Mouse (Mus musculus): Measurements from ENCODE around the gene Satb1. TPM values are rescaled to one million over a fixed set of nuclear protein-coding genes. Genes with fewer than 3 reads are reported as not detected.
A peak's percentile ranks its signal among the peaks of the same experiment; 100 is the strongest.

The Satb1 gene
- total RNA-seq, 4 experiments from 2014 or later: 108 to 134 (median 114) TPM

- DNase-seq (ENCODE audit: low spot score in 2 of 2): no peak
Observed at GRCm38 (mm10) chr17:51826461-51826860, 6.6 kb downstream of the Satb1 start.

- no peak for DNase-seq (ENCODE audit: low spot score in 2 of 2)
Observed at GRCm38 (mm10) chr17:51814301-51814700, 18.8 kb downstream of the Satb1 start.

DNA sequence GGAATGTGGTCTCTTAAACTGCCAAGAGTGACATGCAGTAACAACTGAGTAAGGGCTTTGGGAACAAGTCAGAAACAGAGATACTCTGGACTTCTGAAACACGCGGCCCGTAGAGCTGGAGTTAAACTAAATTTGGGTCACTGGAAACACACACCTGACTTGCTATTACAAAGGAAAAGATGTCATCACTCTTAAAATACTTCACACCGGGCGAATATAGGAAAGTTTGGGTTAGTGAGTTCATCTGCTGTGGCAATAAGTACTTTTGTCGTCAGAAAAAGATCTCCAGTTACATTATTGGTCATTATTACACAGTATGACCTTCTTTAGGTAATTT, 19.3 kb downstream of the Satb1 start:
- no peak for DNase-seq (ENCODE audit: low spot score in 2 of 2)

DNA sequence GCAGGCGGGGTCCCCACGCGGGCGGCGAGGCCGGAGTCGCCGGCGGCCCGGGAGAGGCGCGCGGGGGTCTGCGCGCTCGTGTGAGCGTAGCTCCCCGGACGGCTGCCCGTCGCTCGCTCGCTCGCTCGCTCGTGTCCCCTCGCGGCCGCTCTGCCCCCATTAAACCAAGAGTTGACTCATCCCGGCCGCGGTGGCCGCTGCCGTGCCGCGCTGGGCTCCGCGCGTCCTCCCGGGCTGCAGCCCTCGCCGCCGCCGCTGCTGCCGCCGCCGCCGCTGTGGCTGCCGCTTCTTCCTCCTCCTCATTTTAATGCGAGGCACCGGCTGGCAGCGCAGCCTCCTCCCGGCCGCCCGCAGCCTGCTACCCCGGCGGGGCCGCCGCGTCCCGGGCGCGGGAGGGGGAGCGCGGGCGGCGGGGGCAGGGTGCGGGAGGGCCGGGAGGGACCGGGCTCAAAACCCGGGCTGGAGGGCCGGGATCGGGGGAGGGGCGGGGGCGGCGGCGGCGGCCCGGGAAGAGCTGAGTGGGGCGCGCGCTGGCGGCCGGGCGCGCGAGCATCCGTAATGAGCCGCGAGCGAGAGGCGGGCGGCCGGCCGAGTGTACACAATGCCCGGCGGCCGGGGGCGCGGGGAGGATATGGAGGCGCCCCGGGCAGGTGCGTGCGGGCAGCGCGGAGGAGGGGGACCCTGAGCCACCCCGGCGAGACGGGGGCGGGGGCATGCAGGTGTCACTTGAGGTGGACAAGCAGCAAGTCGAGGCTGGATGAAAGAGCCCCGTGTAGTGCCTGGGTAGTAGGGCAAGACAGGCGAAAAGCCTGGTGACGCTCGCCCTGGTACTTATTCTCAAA, 19.9 kb downstream of the Satb1 start:
- no peak for DNase-seq (ENCODE audit: low spot score in 2 of 2)

GRCm38 (mm10) chr17:51812261-51812941, 20.7 kb downstream of the Satb1 start:
- DNase-seq (ENCODE audit: low spot score in 2 of 2): no peak

GRCm38 (mm10) chr17:51811911-51812260, 21.2 kb downstream of the Satb1 start:
- no peak for DNase-seq (ENCODE audit: low spot score in 2 of 2)

- DNase-seq (ENCODE audit: low spot score in 2 of 2): no peak
Observed at GRCm38 (mm10) chr17:51811086-51811868, 21.8 kb downstream of the Satb1 start.

DNA sequence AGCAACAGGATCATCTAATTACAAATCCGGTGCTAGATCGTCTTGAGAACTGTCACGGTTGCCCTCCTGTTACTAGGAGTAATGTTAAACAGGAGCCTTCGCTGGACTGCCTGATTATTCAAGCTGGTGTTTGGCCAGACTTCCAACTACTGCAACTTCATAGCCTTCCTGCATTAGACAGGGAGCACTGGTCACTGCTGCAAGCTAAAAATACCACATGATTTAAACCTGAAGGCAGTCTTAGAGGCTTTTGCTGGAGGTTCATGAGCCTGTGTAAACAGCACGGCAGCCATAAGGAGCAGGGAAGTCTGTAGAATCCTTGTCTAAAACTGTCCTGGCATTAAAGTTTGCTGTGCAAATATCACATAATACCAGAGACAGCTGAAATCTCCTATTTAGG, 25.7 kb downstream of the Satb1 start:
- DNase-seq (ENCODE audit: low spot score in 2 of 2): no peak

GRCm38 (mm10) chr17:51806124-51806960, 26.7 kb downstream of the Satb1 start:
- DNase-seq (ENCODE audit: low spot score in 2 of 2): no peak

- DNase-seq (ENCODE audit: low spot score in 2 of 2): no peak
Observed at GRCm38 (mm10) chr17:51800208-51800607, 32.9 kb downstream of the Satb1 start.

- no peak for DNase-seq (ENCODE audit: low spot score in 2 of 2)
Observed at GRCm38 (mm10) chr17:51796459-51796858, 36.6 kb downstream of the Satb1 start.

GRCm38 (mm10) chr17:51791226-51791625, 41.9 kb downstream of the Satb1 start:
- no peak for DNase-seq (ENCODE audit: low spot score in 2 of 2)

DNA sequence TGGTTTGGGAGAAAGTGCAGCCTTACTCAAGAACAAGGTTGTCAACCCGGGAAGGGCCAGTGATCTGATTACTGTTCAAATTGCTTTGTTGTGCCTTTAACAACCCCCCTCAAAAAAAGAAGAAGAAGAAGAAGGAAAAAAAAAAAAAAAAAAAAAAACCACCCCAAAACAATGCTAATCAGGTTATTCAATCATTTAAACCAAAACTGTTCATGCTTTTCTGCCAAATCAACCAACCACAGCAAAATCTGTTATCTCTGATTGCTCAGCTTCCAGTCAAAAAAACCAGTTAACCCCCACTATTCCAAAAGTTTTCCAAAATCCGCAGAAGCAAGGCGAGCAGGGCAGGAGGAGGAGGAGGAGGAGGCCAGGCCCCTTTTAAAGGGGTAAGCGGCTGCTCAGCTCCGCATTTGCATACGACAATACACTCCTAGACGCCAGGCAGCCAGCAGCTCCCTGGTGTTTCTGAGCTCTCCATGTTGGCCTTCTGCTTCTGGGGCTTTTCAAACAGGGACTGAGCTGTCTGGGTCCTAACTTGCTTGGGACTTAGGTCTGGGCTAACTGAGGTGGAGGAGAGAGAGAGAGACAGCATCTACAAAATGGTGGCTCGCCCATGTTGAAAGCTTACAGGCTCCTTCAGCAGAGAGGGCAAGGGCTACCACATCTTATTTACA, 42.6 kb downstream of the Satb1 start:
- no peak for DNase-seq (ENCODE audit: low spot score in 2 of 2)

- no peak for DNase-seq (ENCODE audit: low spot score in 2 of 2)
Observed at GRCm38 (mm10) chr17:51789777-51790176, 43.3 kb downstream of the Satb1 start.

DNA sequence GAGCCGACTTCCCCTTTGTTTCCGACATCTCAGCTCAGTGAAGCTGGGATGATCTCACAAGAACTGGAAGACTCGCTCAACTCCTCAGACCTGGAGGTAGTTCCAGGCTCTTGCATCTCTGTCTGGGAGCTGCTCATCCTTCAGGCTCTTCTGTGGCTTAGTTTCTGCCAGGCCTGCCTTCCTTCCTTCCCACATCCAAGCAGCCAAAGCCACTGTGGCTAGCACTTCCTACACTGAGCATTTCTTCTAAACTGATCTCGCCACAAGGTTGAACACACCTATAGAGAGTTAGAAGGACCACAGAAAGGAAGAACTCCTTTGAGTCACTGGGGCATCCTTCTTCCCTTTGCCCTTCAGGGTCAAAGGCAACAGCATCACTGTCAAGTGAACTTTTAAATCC, 44.0 kb downstream of the Satb1 start:
- no peak for DNase-seq (ENCODE audit: low spot score in 2 of 2)

DNA sequence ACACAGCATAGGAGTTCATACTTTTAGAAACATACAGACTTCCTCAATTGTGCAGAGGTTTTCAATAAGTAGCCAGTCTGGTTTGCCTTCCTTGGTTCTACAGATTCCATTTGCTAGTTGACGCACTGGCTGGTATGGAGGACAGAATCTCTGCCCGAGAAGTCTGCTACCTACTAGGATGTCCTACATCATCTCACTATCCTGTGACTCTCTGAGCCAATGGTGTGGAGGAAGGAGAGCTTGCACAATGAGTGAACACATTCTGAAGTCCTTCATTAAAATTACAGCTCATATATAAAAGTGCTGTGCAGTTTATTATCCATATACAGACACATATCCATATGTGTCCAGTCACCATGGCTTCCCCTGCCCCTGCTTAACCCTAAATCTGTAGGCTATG, 45.1 kb downstream of the Satb1 start:
- DNase-seq (ENCODE audit: low spot score in 2 of 2): no peak

GRCm38 (mm10) chr17:51786050-51786449, 47.0 kb downstream of the Satb1 start:
- DNase-seq (ENCODE audit: low spot score in 2 of 2): no peak

- DNase-seq (ENCODE audit: low spot score in 2 of 2): no peak
Observed at GRCm38 (mm10) chr17:51784935-51785334, 48.2 kb downstream of the Satb1 start.

GRCm38 (mm10) chr17:51783591-51784279, 49.4 kb downstream of the Satb1 start:
- DNase-seq (ENCODE audit: low spot score in 2 of 2): peak in 1 of 2 experiments; percentile 47

DNA sequence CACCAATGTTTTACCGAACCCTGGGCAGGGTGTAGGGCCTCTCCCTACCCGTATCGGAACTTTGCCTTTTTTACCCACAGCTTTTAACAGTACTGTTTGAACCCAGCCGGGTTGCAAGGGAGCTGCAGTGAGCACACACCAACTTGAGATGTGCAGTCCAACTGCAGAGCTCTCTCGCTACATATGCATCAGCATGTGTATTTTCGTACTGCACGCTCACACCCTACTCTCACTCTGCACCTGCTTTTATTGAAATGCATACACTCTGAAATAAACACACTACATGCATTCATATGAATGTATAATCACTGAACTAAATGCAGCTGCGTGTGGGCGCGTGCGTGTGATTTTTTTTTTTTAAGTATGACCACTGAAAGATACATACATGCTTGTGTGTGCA, 53.1 kb downstream of the Satb1 start:
- DNase-seq (ENCODE audit: low spot score in 2 of 2): no peak

Measured in left cerebral cortex, adult 8-10 months (tissue).